Mouse (Mus musculus) liver, embryonic 14.5 days (tissue): ENCODE data around the gene Ccdc134. TPM values are rescaled to one million over a fixed set of nuclear protein-coding genes. Genes with fewer than 3 reads are reported as not detected.

ENCODE experiments used
- ATAC-seq: fragments of 200-750 bp; cut with Nextera tagmentation; 2 replicates; pipeline ENCODE4 v1.8.0; 2017; ENCODE audit warnings: moderate number of reproducible peaks, mild to moderate bottlenecking, moderate library complexity; ENCODE audit not compliant: insufficient read depth
- DNase-seq, 3 experiments: peaks; one replicate each; pipeline ENCODE4 v3.0.0-alpha.2; 2012 to 2013; ENCODE audit warnings: low read depth in 3 of 3, low spot score in 3 of 3
- H3K27ac ChIP-seq: fragments of 300-500 bp; sonication (generic); 2 replicates; pipeline ENCODE4 v1.5.1; 2014; ENCODE audit warnings: moderate library complexity, mild to moderate bottlenecking, control low read depth, inconsistent platforms
- H3K27me3 ChIP-seq: fragments of 300-500 bp; sonication (generic); 2 replicates; pipeline ENCODE4 v1.6.1; 2014; ENCODE audit warnings: mild to moderate bottlenecking, low read length, moderate library complexity; ENCODE audit not compliant: control insufficient read depth, insufficient read depth
- H3K36me3 ChIP-seq: fragments of 300-500 bp; sonication (generic); replicated peaks from 2 replicates; pipeline ENCODE4 v1.6.1; 2014; ENCODE audit warnings: low read depth; ENCODE audit not compliant: control insufficient read depth, insufficient read depth
- H3K4me1 ChIP-seq, 2 experiments: fragments of 200-500 bp in 1 of 2; fragments of 300-500 bp in 1 of 2; sonication (generic) in 1 of 2; replicated peaks; 2 replicates each; pipeline ENCODE4 v1.6.1; 2012 to 2014; ENCODE audit warnings: antibody characterized with exemption in 1 of 2, inconsistent platforms in 1 of 2, low read length in 1 of 2; ENCODE audit not compliant: control insufficient read depth in 2 of 2, insufficient read depth in 2 of 2
- H3K4me2 ChIP-seq: fragments of 300-500 bp; sonication (generic); 2 replicates; pipeline ENCODE4 v1.6.1; 2014; ENCODE audit warnings: low read depth, mild to moderate bottlenecking, control low read depth, moderate library complexity
- H3K4me3 ChIP-seq, 2 experiments: fragments of 200-500 bp in 1 of 2; fragments of 300-500 bp in 1 of 2; sonication (generic) in 1 of 2; 2 replicates each; pipeline ENCODE4 v1.5.1; 2012 to 2014; ENCODE audit warnings: low read depth in 2 of 2, low read length in 2 of 2, mild to moderate bottlenecking in 2 of 2, control low read depth in 1 of 2, inconsistent platforms in 1 of 2, moderate library complexity in 1 of 2; ENCODE audit not compliant: insufficient read depth in 1 of 2
- H3K9ac ChIP-seq: fragments of 300-500 bp; sonication (generic); replicated peaks from 2 replicates; pipeline ENCODE4 v1.6.1; 2014; ENCODE audit warnings: mild to moderate bottlenecking, control low read depth, moderate library complexity
- H3K9me3 ChIP-seq: fragments of 300-500 bp; sonication (generic); 2 replicates; pipeline ENCODE4 v1.6.1; 2016; ENCODE audit warnings: low read length, mixed read lengths; ENCODE audit not compliant: control insufficient read depth
- CTCF ChIP-seq: IDR thresholded peaks from 2 replicates; pipeline ENCODE4 v1.5.1; 2016; ENCODE audit warnings: antibody characterized with exemption, low read depth, control low read depth
- EP300 ChIP-seq: IDR thresholded peaks from 2 replicates; pipeline ENCODE4 v1.6.1; 2016; ENCODE audit warnings: antibody characterized with exemption, low read depth
- WGBS: fragments of 180-500 bp; shearing (Covaris S2); extraction: QIAGEN DNeasy Blood & Tissue Kit; methylation state at CpG from one replicate; pipeline ENCODE4 v1.1.7; 2014; ENCODE audit not compliant: insufficient replicate concordance; 5-methylcytosine and 5-hydroxymethylcytosine counted together
- polyA plus RNA-seq, 2 experiments: library from polyadenylated mRNA; depleted of rRNA in 1 of 2; stranded (reverse) in 1 of 2; unstranded in 1 of 2; fragments of >200 nt; fragmentation: Nextera tagmentation in 1 of 2; extraction: Ambion mirVana in 1 of 2; gene quantifications; 2 replicates each; pipeline versions ENCODE4 v1.2.1 to v1.2.3; 2012 to 2014

The Ccdc134 gene
- polyA plus RNA-seq, 2 experiments = 6.6 to 7.2 TPM

DNA sequence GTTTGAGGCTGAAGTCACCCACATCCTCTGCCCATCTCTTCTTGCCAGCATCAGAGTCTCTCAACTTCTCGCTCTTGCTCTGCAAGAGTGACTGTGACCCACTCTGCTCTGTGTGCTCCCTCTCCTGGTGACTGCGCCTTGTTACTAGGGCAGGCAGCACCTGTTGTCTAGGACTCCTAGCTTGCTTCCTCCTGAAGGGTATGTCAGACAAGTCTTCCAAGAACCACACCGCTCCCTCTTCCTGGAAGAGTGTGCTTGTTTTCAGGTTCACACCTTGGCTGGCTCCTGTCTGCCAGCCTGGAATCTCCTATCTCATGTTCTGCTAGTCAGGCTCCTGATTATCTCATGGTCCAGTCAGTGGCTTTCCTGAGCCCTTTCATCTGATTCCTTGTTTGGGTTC lies 12.6 kb downstream of the Ccdc134 start:
- WGBS = 78% methylated on average over 3 of the region's 3 CpGs
- H3K4me2 ChIP-seq = no peak overlapping the region
- DNase-seq (peak in 1 of 3 experiments; percentile 38), ATAC-seq (no peak)
- H3K27me3 ChIP-seq = no peaks in the 10 kb centered on the region
- TF ChIP-seq EP300 = no peak
- peak; percentile 39; the same call in 1 of the 2 replicates for TF ChIP-seq CTCF
- H3K4me1 ChIP-seq = peaks cover 2 to 11% of the 10 kb centered on the region in 2 experiments; a peak in 3 of 4 replicates
- H3K9ac ChIP-seq = no peak overlapping the region
- no peaks in the 10 kb centered on the region for H3K9me3 ChIP-seq
- no peak overlapping the region for H3K27ac ChIP-seq
- H3K4me3 ChIP-seq = no peak overlapping the region
- no peaks in the 10 kb centered on the region for H3K36me3 ChIP-seq

DNA sequence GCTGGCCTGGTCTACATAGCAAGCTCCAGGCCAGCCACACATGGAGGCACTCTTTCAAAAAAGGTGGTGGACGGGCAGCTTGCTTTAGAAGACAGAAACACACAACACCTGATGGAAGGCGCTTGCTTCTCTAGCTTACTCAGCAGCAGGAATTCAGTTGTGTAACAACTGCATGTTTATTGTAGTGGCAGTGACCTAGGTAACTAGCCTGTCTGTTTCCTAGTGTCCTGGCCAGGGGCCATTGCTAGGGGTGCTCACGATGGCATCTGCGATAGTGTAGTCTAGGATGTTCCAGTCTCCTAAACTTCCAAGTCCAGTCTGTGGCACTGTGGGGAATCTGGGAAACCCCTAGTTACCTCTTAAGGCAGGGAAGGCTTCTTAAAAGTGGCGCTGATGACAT lies 16.4 kb downstream of the Ccdc134 start:
- DNase-seq (no peak), ATAC-seq (no peak)
- TF ChIP-seq CTCF (no peak), EP300 (no peak)
- no peaks in the 10 kb centered on the region for H3K9me3 ChIP-seq
- H3K36me3 ChIP-seq = no peaks in the 10 kb centered on the region
- no peak overlapping the region; the same call in 1 of the 2 replicates for H3K27ac ChIP-seq
- H3K9ac ChIP-seq = no peak overlapping the region; the same call in 1 of the 2 replicates
- peaks cover 24 to 32% of the 10 kb centered on the region in 2 experiments for H3K4me1 ChIP-seq
- 78% methylated on average over 5 of the region's 5 CpGs for WGBS
- H3K4me3 ChIP-seq = no peak overlapping the region
- H3K4me2 ChIP-seq = no peak overlapping the region
- H3K27me3 ChIP-seq = no peaks in the 10 kb centered on the region

- H3K4me2 ChIP-seq = no peak overlapping the region
- no peaks in the 10 kb centered on the region; the same call in 1 of the 2 replicates for H3K36me3 ChIP-seq
- 16% methylated on average over 2 of the region's 2 CpGs for WGBS
- no peaks in the 10 kb centered on the region for H3K9me3 ChIP-seq
- no peak overlapping the region for H3K4me3 ChIP-seq
- H3K27ac ChIP-seq = peak overlapping the region; percentile 90
- ATAC-seq (no peak), DNase-seq (no peak)
- no peak overlapping the region for H3K9ac ChIP-seq
- no peaks in the 10 kb centered on the region for H3K27me3 ChIP-seq
- peaks cover 27 to 37% of the 10 kb centered on the region in 2 experiments for H3K4me1 ChIP-seq
- no peak for TF ChIP-seq CTCF
- TF ChIP-seq EP300 = no peak
Observed at GRCm38 (mm10) chr15:82145408-82145807, 17.7 kb downstream of the Ccdc134 start.

- WGBS = 10% methylated on average over 11 of the region's 11 CpGs
- no peaks in the 10 kb centered on the region; the same call in 1 of the 2 replicates for H3K36me3 ChIP-seq
- H3K4me2 ChIP-seq = peak overlapping the region; percentile 75
- H3K4me1 ChIP-seq = peaks cover 30 to 39% of the 10 kb centered on the region in 2 experiments
- TF ChIP-seq EP300 (no peak), CTCF (no peak)
- H3K27me3 ChIP-seq = no peaks in the 10 kb centered on the region
- peak overlapping the region; percentile 90 for H3K27ac ChIP-seq
- DNase-seq (peak in 1 of 3 experiments; percentile 38), ATAC-seq (peak; percentile 1; the same call in 1 of the 2 replicates)
- H3K9me3 ChIP-seq = no peaks in the 10 kb centered on the region
- peak overlapping the region; percentile 57 to 72 for H3K4me3 ChIP-seq
- peak overlapping the region; percentile 64 for H3K9ac ChIP-seq
Observed at GRCm38 (mm10) chr15:82145851-82146769, 18.4 kb downstream of the Ccdc134 start.

GRCm38 (mm10) chr15:82146770-82147610 lies 19.3 kb downstream of the Ccdc134 start, which contains the start of gene Srebf2:
TSS of gene Srebf2 (plus strand) at chr15:82147181.
- ATAC-seq (peak; percentile 93), DNase-seq (peak; percentile 99)
- no peaks in the 10 kb centered on the region for H3K27me3 ChIP-seq
- H3K27ac ChIP-seq = peak within 1 kb of the TSS; percentile 90
- no peaks in the 10 kb centered on the region for H3K9me3 ChIP-seq
- H3K4me3 ChIP-seq = peak within 1 kb of the TSS; percentile 72 to 98
- peak within 1 kb of the TSS; percentile 89 for H3K9ac ChIP-seq
- under 1% methylated on average over 70 of the region's 79 CpGs for whole genome bisulfite sequencing
- peaks cover 30 to 39% of the 10 kb centered on the region in 2 experiments for H3K4me1 ChIP-seq
- peak within 1 kb of the TSS; percentile 92 for H3K4me2 ChIP-seq
- no peaks in the 10 kb centered on the region; the same call in 1 of the 2 replicates for H3K36me3 ChIP-seq
- peak; percentile 78 for TF ChIP-seq EP300
- no peak; the same call in 1 of the 2 replicates for TF ChIP-seq CTCF
